Mouse (Mus musculus) kidney, adult 2 months (tissue): Measurements from ENCODE around the gene Cfap97d1. TPM values are rescaled to one million over a fixed set of nuclear protein-coding genes. Genes with fewer than 3 reads are reported as not detected.
A peak's percentile ranks its signal among the peaks of the same experiment; 100 is the strongest.

Experiments used
- DNase-seq: peaks from one replicate; pipeline ENCODE4 v3.0.0; 2021
- H3K27ac ChIP-seq: fragments of 200-500 bp; 2 replicates; pipeline ENCODE4 v1.5.1; 2012; ENCODE audit warnings: low read depth, low read length, control low read depth, inconsistent platforms; ENCODE audit not compliant: insufficient read depth
- H3K27me3 ChIP-seq: fragments of 200-500 bp; replicated peaks from 2 replicates; pipeline ENCODE4 v1.6.1; 2012; ENCODE audit warnings: mild to moderate bottlenecking, moderate library complexity, low read length, inconsistent platforms; ENCODE audit not compliant: control insufficient read depth, insufficient read depth
- H3K36me3 ChIP-seq: fragments of 200-500 bp; 2 replicates; pipeline ENCODE4 v1.6.1; 2012; ENCODE audit warnings: mild to moderate bottlenecking, moderate library complexity, low read length, inconsistent platforms; ENCODE audit not compliant: control insufficient read depth, insufficient read depth
- H3K4me1 ChIP-seq: fragments of 200-500 bp; 2 replicates; pipeline ENCODE4 v1.6.1; 2011; ENCODE audit warnings: low read length; ENCODE audit not compliant: control insufficient read depth, insufficient read depth
- H3K4me3 ChIP-seq: fragments of 200-500 bp; 2 replicates; pipeline ENCODE4 v1.5.1; 2011; ENCODE audit warnings: mild to moderate bottlenecking, low read depth, low read length, control low read depth; ENCODE audit not compliant: insufficient read depth
- CTCF ChIP-seq: fragments of 200-500 bp; conservative IDR thresholded peaks from 2 replicates; pipeline ENCODE4 v1.5.1; 2011; ENCODE audit warnings: low read depth, mild to moderate bottlenecking, control low read depth, low read length, moderate library complexity, mixed read lengths; ENCODE audit not compliant: insufficient read depth, insufficient read length
- POLR2A ChIP-seq: fragments of 200-500 bp; IDR thresholded peaks from one replicate; pipeline ENCODE4 v1.6.1; 2011; ENCODE audit warnings: low read depth, low read length, control low read depth
- WGBS: fragments of 180-500 bp; shearing (Covaris S2); methylation state at CpG from one replicate; pipeline ENCODE4 v1.1.7; 2018; 5-methylcytosine and 5-hydroxymethylcytosine counted together
- polyA plus RNA-seq: library from polyadenylated mRNA; depleted of rRNA; stranded (reverse); fragments of >200 nt; gene quantifications from 2 replicates; pipeline ENCODE4 v1.2.3, GENCODE M21; 2012

Cfap97d1 gene
- polyA plus RNA-seq, 1 experiment, result not detected

DNA sequence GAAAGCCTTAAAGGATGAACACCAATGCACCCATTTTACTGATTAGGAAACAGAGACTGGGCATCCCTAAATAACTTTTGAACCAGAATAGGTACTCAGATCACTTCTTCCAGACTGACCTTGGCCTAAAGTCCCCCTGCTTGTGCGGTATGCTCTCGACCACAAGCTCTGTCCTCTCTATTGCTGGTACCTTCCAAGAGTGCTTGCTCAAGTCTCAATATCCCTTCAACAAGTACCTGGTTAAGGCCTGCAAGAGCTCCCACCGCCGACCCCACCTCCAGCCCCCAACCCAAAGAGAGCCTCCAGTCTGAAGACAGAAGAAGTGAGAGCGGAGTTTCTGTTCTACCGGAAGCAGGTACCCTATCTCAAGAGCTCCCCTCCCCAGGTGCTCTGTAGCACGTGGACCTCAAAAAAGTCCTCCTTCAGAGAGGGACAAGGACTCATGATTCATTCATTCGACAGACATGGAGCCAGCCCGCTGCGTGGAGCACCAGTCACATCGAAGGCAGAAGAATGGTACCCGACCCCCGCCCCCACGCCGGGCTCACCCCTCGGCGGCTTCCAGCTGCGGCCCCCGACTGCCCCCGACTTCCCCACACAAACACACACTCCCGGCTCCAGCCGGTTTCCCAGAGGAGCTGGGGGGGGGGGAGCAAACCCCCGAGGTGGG is 42.0 kb downstream of the Cfap97d1 start:
- Histone ChIP-seq H3K4me3 (peak overlapping the region; percentile 76), H3K4me1 (no peaks in the 10 kb centered on the region), H3K36me3 (no peaks in the 10 kb centered on the region), H3K27ac (no peak overlapping the region), H3K27me3 (no peaks in the 10 kb centered on the region)
- WGBS, result 15% methylated on average over 23 of the region's 23 CpGs
- TF ChIP-seq CTCF (no peak), POLR2A (no peak)
- DNase-seq, result no peak

DNA sequence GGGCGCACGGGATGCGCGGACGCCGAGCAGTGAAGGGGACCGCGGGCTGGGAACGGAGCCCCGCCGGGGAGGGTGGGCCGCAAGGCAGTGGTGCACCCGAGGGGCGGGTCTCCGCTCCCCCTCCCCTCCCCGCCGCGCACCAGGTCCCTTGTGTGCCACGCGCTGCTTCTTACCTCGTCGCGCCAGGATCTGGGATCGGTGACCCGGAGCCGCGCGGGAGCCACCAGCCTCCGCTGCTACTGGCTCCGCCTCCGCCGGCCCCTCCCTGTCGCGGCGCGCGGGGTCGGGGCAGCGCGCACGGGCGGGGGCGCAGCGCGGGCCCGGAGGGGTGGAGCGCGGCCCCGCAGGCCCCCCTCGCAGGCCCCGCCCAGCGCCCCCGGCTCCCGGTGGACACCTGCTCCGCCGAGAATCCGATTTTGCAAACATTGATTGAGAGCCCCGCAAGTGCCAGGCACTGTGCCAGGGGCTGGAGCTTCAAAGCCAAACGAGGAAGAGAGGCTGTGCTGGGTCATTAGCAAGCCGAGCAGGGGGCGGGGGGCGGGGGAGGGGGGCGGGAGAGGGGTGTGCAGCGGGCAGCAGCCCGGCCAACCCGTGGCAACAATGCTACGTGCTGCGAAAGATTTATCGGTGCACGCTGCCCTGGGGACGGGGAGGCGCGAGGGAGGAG is 42.7 kb downstream of the Cfap97d1 start:
- H3K36me3 ChIP-seq, result no peaks in the 10 kb centered on the region
- H3K4me1 ChIP-seq, result no peaks in the 10 kb centered on the region
- H3K27ac ChIP-seq, result no peak overlapping the region
- peak overlapping the region; percentile 76 for H3K4me3 ChIP-seq
- no peaks in the 10 kb centered on the region for H3K27me3 ChIP-seq
- TF ChIP-seq POLR2A (no peak), CTCF (no peak)
- peak; percentile 77 for DNase-seq
- under 1% methylated on average over 70 of the region's 73 CpGs for WGBS

DNA sequence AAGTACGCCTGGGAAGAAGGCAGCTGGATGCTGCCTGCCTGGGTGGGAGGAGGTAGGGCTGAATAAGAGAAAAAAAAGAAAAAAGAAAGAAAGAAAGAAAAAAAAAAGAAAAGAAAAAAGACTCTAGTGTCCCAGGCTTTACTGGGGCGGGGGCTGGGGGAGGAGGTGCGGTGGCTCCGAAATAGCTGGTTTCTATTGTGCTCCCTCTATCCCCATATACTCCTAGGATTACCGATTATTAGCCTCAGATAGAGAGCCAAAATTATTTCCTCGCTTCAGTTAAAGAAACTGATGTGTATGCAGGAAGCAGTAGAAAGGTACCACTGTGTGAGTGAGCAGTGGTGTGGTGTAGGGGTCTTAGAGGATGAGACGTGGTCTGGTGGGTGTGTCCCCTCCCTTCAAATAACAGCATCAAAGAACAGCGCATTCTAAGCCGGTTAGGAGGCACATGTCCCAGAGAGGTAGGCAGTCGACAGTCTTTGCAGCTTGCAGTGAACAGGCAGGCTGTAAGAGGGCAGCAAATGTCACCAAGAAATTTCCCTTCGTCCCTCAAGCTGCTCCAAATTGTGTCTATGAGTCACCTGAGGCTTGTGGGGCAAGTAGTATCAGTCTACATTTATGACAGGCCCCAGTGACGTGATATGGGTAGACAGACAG is 43.4 kb downstream of the Cfap97d1 start:
- WGBS, result 17% methylated on average over 12 of the region's 12 CpGs
- DNase-seq, result no peak
- H3K27ac ChIP-seq, result no peak overlapping the region
- TF ChIP-seq CTCF (no peak), POLR2A (no peak)
- no peaks in the 10 kb centered on the region for H3K27me3 ChIP-seq
- H3K4me1 ChIP-seq, result no peaks in the 10 kb centered on the region
- H3K36me3 ChIP-seq, result no peaks in the 10 kb centered on the region
- H3K4me3 ChIP-seq, result peak overlapping the region; percentile 76; the same call in 1 of the 2 replicates

DNA sequence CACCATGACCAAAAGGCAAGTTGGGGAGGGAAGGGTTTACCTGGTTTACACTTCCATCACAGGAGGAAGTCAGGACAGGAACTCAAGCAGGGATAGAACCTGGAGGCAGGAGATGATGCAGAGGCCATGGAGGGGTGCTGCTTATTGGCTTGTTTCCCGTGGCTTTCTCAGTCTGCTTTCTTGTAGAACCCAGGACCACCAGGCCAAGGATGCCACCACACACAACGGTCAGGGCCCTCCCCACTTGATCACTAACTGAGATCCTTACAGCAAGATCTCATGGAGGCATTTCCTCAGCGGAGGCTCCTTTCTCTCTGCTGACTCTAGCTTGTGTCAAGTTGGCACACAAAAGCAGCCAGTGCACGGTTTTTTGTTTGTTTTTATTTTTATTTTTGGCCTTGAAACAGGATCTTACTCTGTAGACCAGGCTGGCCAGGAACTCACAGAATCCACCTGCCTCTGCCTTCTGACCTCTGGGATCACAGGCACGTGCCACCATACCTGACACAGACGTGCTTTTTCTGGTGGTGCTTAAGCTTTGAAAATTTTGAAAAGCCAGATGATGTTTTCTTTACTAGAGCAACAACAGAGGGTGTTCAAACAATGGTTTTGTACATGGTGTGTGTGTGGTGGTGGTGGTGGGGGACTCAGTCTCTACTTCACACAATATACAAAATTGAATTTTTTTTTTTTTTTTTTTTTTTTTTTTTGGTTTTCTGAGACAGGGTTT is 44.2 kb downstream of the Cfap97d1 start, which contains the start of gene Mpp3:
Mpp3 (minus strand) TSS at position 375 of the 730 bp plus-strand sequence.
- H3K4me3 ChIP-seq, result no peak within 1 kb of the TSS
- H3K27me3 ChIP-seq, result no peaks in the 10 kb centered on the region
- TF ChIP-seq CTCF, result no peak
- no peaks in the 10 kb centered on the region for H3K4me1 ChIP-seq
- WGBS, result 85% methylated on average over 6 of the region's 6 CpGs
- no peaks in the 10 kb centered on the region for H3K36me3 ChIP-seq
- DNase-seq, result no peak
- H3K27ac ChIP-seq, result no peak within 1 kb of the TSS

DNA sequence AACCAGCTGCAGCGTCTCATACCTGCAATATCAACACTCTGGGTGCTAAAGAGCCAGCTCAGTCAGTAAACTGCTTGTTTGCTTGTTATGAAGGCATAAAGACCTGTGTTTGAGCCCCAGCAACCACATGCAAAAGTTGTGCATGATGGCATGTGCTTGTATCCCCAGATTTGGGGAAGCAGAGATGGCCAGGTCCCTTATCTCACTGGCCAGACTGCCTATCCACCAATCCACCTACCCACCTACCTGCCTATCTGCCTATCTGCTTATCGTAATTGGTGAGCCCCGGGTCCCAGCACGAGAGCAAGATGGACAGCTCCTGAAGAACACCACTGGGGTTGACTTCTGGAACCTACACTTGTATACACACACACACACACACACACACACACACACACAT is 45.2 kb downstream of the Cfap97d1 start:
- TF ChIP-seq CTCF, result no peak
- no peak for DNase-seq
- H3K27ac ChIP-seq, result no peak overlapping the region
- no peaks in the 10 kb centered on the region for H3K27me3 ChIP-seq
- no peak overlapping the region for H3K4me3 ChIP-seq
- no peaks in the 10 kb centered on the region for H3K36me3 ChIP-seq
- WGBS, result 84% methylated on average over 4 of the region's 4 CpGs
- H3K4me1 ChIP-seq, result no peaks in the 10 kb centered on the region

DNA sequence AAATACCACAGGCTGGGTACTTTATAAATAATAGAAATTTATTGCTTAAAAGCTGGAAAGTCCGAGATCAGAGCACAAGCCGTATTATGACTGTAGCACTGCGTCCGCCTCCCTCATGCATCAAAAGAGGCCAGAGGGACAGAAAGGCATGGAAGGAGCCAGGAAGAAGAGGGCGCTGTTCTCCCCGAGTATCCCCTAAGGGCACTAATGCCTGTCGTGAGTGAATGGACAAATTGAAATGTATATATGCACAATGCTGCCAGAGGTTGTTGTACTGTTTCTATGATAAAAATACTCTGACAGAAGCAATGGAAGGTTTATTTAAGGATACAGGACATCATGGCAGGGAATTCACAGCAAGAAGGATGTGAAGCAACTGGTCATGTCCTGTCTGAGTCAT is 45.9 kb downstream of the Cfap97d1 start:
- DNase-seq, result no peak
- H3K27ac ChIP-seq, result no peak overlapping the region
- TF ChIP-seq POLR2A (no peak), CTCF (no peak)
- WGBS, result 43% methylated on average over 7 of the region's 7 CpGs
- H3K4me1 ChIP-seq, result no peaks in the 10 kb centered on the region
- no peaks in the 10 kb centered on the region for H3K36me3 ChIP-seq
- H3K27me3 ChIP-seq, result no peaks in the 10 kb centered on the region
- no peak overlapping the region for H3K4me3 ChIP-seq

DNA sequence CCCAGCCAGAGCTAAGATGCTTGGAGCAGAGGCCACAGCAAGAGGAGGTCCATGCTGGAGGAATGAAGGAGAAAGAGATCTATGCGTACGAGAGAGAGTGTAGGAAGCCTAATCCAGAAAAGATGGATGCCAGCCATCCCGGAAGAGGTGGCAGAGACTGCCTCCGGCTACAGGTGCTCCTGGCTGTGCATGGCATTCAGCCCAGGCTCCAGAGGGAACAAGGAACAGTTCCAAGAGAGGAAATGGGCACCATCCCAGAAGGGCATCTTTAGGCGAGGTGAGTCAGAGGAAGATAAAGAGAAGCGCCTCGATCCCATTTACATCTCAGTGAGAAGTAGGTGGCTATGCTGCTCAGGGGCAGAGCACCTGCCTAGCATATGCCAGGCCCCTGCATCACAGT is 47.1 kb downstream of the Cfap97d1 start:
- H3K4me1 ChIP-seq, result no peaks in the 10 kb centered on the region
- H3K36me3 ChIP-seq, result no peaks in the 10 kb centered on the region
- DNase-seq, result no peak
- no peaks in the 10 kb centered on the region for H3K27me3 ChIP-seq
- TF ChIP-seq POLR2A (no peak), CTCF (no peak)
- no peak overlapping the region for H3K27ac ChIP-seq
- 61% methylated on average over 7 of the region's 7 CpGs for WGBS
- H3K4me3 ChIP-seq, result no peak overlapping the region
